Mouse (Mus musculus) hindbrain, embryonic 11.5 days (tissue): ENCODE data around the gene Dnal4. TPM values are rescaled to one million over a fixed set of nuclear protein-coding genes. Genes with fewer than 3 reads are reported as not detected.

ENCODE experiments used
- ATAC-seq: fragments of 200-750 bp; cut with Nextera tagmentation; 2 replicates; pipeline ENCODE4 v1.8.0; 2017; ENCODE audit warnings: mild to moderate bottlenecking, moderate TSS enrichment, moderate library complexity; ENCODE audit not compliant: low FRiP score
- DNase-seq: peaks from one replicate; pipeline ENCODE4 v3.0.0-alpha.2; 2015; ENCODE audit warnings: low spot score
- H3K27ac ChIP-seq: fragments of 300-500 bp; sonication (generic); 2 replicates; pipeline ENCODE4 v1.5.1; 2014; ENCODE audit warnings: mild to moderate bottlenecking, low read depth, low read length
- H3K27me3 ChIP-seq: fragments of 300-500 bp; sonication (generic); 2 replicates; pipeline ENCODE4 v1.6.1; 2014; ENCODE audit warnings: mild to moderate bottlenecking, low read length, moderate library complexity, mixed read lengths; ENCODE audit not compliant: control insufficient read depth, insufficient read depth
- H3K36me3 ChIP-seq: fragments of 300-500 bp; sonication (generic); 2 replicates; pipeline ENCODE4 v1.6.1; 2014; ENCODE audit warnings: mild to moderate bottlenecking, low read length, moderate library complexity, mixed read lengths; ENCODE audit not compliant: control insufficient read depth, insufficient read depth
- H3K4me1 ChIP-seq: fragments of 300-500 bp; sonication (generic); replicated peaks from 2 replicates; pipeline ENCODE4 v1.6.1; 2014; ENCODE audit warnings: low read length, mixed read lengths; ENCODE audit not compliant: control insufficient read depth, insufficient read depth
- H3K4me2 ChIP-seq: fragments of 300-500 bp; sonication (generic); replicated peaks from 2 replicates; pipeline ENCODE4 v1.6.1; 2014; ENCODE audit warnings: mild to moderate bottlenecking, low read depth, low read length
- H3K4me3 ChIP-seq: fragments of 300-500 bp; sonication (generic); 2 replicates; pipeline ENCODE4 v1.5.1; 2014; ENCODE audit warnings: low read depth, low read length
- H3K9ac ChIP-seq: fragments of 300-500 bp; sonication (generic); 2 replicates; pipeline ENCODE4 v1.6.1; 2014; ENCODE audit warnings: low read depth, low read length
- H3K9me3 ChIP-seq: fragments of 300-500 bp; sonication (generic); 2 replicates; pipeline ENCODE4 v1.6.1; 2016; ENCODE audit warnings: low read length; ENCODE audit not compliant: control insufficient read depth
- WGBS: fragments of 180-500 bp; shearing (Covaris S2); extraction: QIAGEN DNeasy Blood & Tissue Kit; methylation state at CpG from one replicate; pipeline ENCODE4 v1.1.7; 2014; 5-methylcytosine and 5-hydroxymethylcytosine counted together
- polyA plus RNA-seq: library from polyadenylated mRNA; unstranded; fragments of >200 nt; fragmentation: Nextera tagmentation; extraction: Ambion mirVana; gene quantifications from 2 replicates; pipeline ENCODE4 v1.2.1, GENCODE M21; 2014

Gene Dnal4
- polyA plus RNA-seq, 1 experiment from 2014 or later, result 61.8 TPM

DNA sequence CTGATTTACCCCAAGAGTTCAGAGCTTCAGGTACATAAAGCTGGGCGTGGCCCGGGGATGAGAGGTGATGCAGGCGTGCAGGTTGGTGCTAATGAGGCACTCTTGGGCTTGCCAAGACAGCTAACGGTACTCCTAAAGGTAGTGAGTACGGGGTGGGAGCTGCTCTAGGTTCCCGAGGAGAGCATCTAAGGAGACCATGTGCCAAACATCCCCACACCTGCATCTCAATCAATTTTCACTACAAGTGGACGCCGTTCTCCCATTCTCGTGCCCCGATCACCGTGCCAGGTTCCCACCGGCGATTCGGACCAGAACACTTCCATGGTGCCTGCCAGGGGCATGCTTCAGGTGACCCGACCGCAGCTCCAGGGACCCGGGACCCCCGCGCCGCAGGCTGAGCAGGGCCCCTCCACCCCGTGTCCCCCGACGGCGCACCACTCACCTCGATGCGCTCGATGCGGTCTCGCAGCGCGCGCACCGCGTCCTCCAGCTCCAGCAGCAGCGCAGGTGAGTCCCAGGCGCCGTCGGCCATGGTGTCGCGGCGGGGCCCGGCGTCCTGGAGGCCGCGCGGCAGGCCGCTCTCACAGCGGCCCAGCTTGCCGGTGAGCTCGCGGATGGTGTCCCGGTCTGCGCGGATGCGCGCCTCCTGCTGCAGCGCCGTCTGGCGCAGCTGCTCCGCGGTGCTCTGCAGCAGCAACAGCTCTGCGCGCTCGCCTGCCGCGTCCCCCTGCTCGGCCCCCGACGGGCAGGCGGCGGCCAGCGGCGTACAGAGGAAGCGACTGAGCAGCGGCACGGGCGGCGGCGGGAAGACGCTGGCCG, 26.1 kb upstream of the Dnal4 start:
- H3K4me2 ChIP-seq, result peak overlapping the region; percentile 91
- peak overlapping the region; percentile 62 for H3K27ac ChIP-seq
- no peaks in the 10 kb centered on the region for H3K9me3 ChIP-seq
- H3K9ac ChIP-seq, result peak overlapping the region; percentile 68; the same call in 1 of the 2 replicates
- WGBS, result 5% methylated on average over 73 of the region's 81 CpGs
- H3K27me3 ChIP-seq, result peaks cover 46% of the 10 kb centered on the region
- H3K36me3 ChIP-seq, result no peaks in the 10 kb centered on the region
- ATAC-seq (peak; percentile 76), DNase-seq (no peak)
- H3K4me3 ChIP-seq, result peak overlapping the region; percentile 54
- H3K4me1 ChIP-seq, result peaks cover 2% of the 10 kb centered on the region; the same call in 1 of the 2 replicates

DNA sequence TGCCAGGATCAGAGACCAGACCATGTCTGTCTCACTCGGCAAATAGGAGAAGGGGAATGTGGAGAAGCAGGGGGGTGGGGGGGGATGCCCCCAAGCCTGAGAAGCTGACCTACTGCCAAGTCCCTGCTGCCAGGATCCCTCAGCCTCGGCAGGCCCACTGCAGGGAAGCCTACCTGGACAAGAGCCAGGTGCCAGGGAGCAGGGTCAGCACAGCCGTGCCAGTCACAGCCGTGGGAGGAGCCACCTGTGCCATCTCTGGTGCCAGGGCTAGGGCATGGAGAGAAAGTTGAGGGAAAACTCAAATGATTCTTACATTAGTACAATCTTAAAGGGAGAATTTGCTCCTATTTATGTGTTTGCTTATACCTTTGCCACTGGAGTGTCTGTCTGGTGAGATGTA, 24.7 kb upstream of the Dnal4 start:
- Histone ChIP-seq H3K27ac (no peak overlapping the region), H3K9ac (no peak overlapping the region), H3K9me3 (no peaks in the 10 kb centered on the region), H3K27me3 (peaks cover 46% of the 10 kb centered on the region), H3K4me1 (peaks cover 2% of the 10 kb centered on the region; the same call in 1 of the 2 replicates), H3K4me2 (no peak overlapping the region), H3K36me3 (no peaks in the 10 kb centered on the region), H3K4me3 (no peak overlapping the region)
- WGBS, result 76% methylated on average over 4 of the region's 4 CpGs
- ATAC-seq, result no peak
- DNase-seq, result no peak

DNA sequence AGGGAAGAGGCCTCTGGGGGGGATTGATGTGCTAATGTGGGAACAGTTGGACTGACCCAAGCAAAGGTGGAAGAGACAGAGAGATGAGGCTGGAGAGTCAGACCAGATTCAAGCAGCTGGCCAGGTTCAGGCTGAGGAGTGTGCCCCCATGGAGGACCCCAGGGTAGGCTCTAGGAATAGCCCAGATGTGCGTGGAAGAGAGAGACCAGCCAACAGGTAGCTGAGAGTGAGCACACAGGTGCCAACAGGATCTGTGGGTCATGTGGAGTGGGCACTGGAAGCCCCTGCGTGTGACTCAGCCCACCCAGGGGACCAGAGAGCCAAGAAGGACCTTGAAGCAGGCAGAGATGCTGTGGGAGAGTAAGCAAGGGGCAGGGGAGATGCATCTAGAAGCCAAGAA, 24.0 kb upstream of the Dnal4 start:
- WGBS, result 80% methylated on average over 2 of the region's 2 CpGs
- no peak for ATAC-seq

DNA sequence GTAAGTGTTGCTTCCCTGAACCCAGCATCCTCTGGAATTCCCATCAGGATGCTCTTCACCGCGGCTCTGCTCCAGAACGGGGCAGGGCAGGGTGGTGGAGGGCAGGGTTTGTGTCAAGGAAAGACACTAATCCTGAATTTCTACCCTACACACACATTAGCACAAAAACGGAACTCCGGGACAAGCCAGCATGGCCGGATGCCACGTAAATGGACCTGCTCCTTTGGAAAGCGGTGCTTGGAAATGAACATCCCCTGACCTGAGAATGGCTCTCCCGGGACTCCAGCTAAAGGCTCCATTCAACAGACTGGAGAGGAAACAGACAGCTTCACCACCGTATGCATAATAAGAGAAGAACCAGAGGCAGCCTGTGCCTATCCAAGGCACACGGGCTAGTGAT, 23.1 kb upstream of the Dnal4 start:
- no peaks in the 10 kb centered on the region for H3K36me3 ChIP-seq
- no peak overlapping the region for H3K27ac ChIP-seq
- no peaks in the 10 kb centered on the region for H3K9me3 ChIP-seq
- ATAC-seq (no peak), DNase-seq (no peak)
- peaks cover 37% of the 10 kb centered on the region for H3K27me3 ChIP-seq
- 55% methylated on average over 11 of the region's 11 CpGs for WGBS
- H3K4me3 ChIP-seq, result no peak overlapping the region
- peaks cover 2% of the 10 kb centered on the region; the same call in 1 of the 2 replicates for H3K4me1 ChIP-seq
- no peak overlapping the region for H3K9ac ChIP-seq
- H3K4me2 ChIP-seq, result no peak overlapping the region

More for the DNA sequence above, 24.0 kb upstream of the Dnal4 start:
- no peak overlapping the region for H3K27ac ChIP-seq
- no peak overlapping the region for H3K9ac ChIP-seq
- peaks cover 2% of the 10 kb centered on the region; the same call in 1 of the 2 replicates for H3K4me1 ChIP-seq
- no peaks in the 10 kb centered on the region for H3K9me3 ChIP-seq
- DNase-seq, result no peak
- H3K4me3 ChIP-seq, result no peak overlapping the region
- no peak overlapping the region for H3K4me2 ChIP-seq
- H3K36me3 ChIP-seq, result no peaks in the 10 kb centered on the region
- H3K27me3 ChIP-seq, result peaks cover 45% of the 10 kb centered on the region

DNA sequence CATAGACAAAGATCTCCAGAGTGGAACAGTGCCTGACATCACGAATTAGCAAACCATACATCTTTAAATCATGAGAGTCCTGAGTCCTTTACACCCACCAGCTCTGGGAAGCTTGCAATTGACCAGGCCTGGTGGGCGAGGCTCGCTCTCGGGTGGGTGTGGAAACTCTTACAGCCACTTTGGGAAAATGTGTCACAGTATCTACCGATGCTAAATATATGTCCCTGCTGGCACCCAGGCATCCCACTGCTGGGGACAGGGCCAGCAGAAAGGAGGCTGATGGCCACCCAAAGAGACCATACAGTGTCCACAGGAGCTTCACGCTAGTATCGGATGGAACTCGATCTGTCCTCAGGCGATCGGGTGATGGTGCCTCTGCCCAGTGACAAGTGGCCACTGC, 20.9 kb upstream of the Dnal4 start:
- H3K36me3 ChIP-seq, result no peaks in the 10 kb centered on the region
- no peaks in the 10 kb centered on the region for H3K9me3 ChIP-seq
- H3K4me3 ChIP-seq, result no peak overlapping the region
- H3K27ac ChIP-seq, result no peak overlapping the region
- H3K4me1 ChIP-seq, result peaks cover 2% of the 10 kb centered on the region; the same call in 1 of the 2 replicates
- no peak for DNase-seq
- H3K9ac ChIP-seq, result no peak overlapping the region
- no peak for ATAC-seq
- H3K4me2 ChIP-seq, result no peak overlapping the region
- 90% methylated on average over 10 of the region's 10 CpGs for WGBS
- H3K27me3 ChIP-seq, result peaks cover 21% of the 10 kb centered on the region

DNA sequence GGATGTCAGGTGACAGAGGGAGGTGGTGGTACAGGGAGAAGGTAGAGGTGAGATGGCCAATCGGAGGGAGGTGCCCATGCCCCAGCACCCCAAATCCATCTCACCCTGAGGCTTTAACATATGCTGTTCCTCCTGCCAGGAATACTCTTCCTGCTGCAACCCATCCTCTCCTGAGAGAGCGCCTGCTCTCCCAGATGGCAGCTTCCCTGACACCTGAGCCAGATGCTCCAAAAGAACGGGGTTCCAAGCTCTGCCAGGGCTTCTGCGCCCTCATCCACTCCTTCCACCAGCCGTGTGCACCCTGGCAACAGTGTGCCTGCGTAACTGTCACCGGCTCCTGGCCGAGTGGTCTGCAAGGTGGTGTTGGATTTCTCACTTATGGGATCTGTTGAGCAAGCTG, 20.0 kb upstream of the Dnal4 start:
- no peak for ATAC-seq
- no peak overlapping the region for H3K4me3 ChIP-seq
- no peaks in the 10 kb centered on the region for H3K36me3 ChIP-seq
- H3K9me3 ChIP-seq, result no peaks in the 10 kb centered on the region
- no peak for DNase-seq
- 0 out of 2 replicates have a peak, but pooled peaks cover 2% of the 10 kb centered on the region for H3K4me1 ChIP-seq
- no peak overlapping the region for H3K27ac ChIP-seq
- H3K4me2 ChIP-seq, result no peak overlapping the region
- H3K9ac ChIP-seq, result no peak overlapping the region
- peaks cover 14% of the 10 kb centered on the region for H3K27me3 ChIP-seq
- 82% methylated on average over 8 of the region's 8 CpGs for WGBS

DNA sequence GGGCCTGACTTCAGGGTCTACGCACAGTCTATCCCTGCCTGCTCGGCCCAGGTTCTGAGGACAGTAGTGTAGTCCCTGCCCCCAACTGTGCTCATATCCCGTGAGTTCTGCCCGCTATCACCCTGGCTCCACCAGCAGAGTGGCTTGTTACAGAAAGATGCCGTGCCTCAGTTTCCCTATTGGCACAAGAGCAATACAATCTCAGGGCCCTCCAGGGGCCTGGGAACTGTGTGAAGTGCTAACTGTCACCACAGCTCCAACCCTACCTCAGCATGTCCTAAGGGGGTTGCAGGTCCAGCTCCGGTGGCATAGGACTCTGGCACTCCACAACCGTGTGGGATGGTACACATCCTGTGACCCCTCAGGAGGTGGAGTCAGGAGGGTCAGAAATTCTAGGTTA, 19.4 kb upstream of the Dnal4 start:
- H3K27me3 ChIP-seq, result peaks cover 8% of the 10 kb centered on the region; the same call in 1 of the 2 replicates
- ATAC-seq, result no peak

DNA sequence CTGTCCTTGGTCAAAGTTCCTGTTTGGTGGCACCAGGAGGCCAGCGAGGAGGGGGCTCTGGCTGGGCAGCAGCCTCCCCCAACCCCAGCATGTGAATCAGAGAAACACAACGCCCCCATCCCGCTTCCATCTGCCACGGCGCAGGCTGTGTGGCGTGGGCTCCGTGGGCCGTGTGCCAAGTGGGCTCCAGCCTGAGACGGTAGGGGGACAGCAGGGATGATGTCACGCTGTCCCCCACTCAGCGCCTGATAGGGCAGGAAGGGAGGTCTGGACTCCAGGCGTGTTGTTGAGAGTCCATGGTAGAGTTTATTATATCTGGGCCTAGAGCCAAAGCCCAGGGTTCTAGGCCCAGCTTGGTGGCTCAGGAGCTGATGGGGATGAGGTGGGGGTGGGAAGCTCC, 18.6 kb upstream of the Dnal4 start:
- 93% methylated on average over 12 of the region's 12 CpGs for WGBS
- ATAC-seq, result no peak
- DNase-seq, result no peak
- H3K4me2 ChIP-seq, result no peak overlapping the region
- H3K27ac ChIP-seq, result no peak overlapping the region
- H3K9ac ChIP-seq, result no peak overlapping the region
- no peak overlapping the region for H3K4me3 ChIP-seq
- no peaks in the 10 kb centered on the region for H3K9me3 ChIP-seq
- peaks cover 2% of the 10 kb centered on the region; the same call in 1 of the 2 replicates for H3K27me3 ChIP-seq
- peaks cover 6% of the 10 kb centered on the region for H3K4me1 ChIP-seq
- no peaks in the 10 kb centered on the region for H3K36me3 ChIP-seq

More for the DNA sequence above, 19.4 kb upstream of the Dnal4 start:
- Histone ChIP-seq H3K9me3 (no peaks in the 10 kb centered on the region), H3K4me3 (no peak overlapping the region), H3K27ac (no peak overlapping the region), H3K9ac (no peak overlapping the region), H3K36me3 (no peaks in the 10 kb centered on the region), H3K4me1 (peaks cover 6% of the 10 kb centered on the region), H3K4me2 (no peak overlapping the region)
- DNase-seq, result no peak
- 83% methylated on average over 7 of the region's 7 CpGs for WGBS

DNA sequence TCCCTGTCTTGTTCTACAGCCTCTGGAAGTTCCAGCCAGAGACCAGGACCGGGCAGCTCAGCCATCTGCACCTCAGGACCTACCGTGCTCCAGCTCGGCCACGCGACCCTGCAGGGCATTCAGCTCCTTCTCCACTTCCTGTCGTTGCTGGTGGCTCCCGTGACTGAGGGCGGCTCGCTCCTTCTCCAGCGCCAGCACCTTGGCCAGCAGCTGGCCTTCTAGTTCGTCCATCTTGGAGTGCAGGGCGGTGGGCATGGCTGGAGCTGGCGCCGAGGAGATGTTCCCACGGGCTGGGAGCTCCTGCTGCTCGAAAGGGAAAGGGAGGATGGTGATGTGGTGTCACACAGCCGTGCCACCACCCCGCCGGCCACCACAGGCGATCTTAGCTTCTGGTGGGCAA, 16.5 kb upstream of the Dnal4 start:
- H3K9ac ChIP-seq, result no peak overlapping the region
- peaks cover 2% of the 10 kb centered on the region; the same call in 1 of the 2 replicates for H3K27me3 ChIP-seq
- no peak overlapping the region for H3K4me3 ChIP-seq
- H3K27ac ChIP-seq, result no peak overlapping the region
- no peak overlapping the region for H3K4me2 ChIP-seq
- peaks cover 4% of the 10 kb centered on the region for H3K4me1 ChIP-seq
- ATAC-seq, result no peak
- no peaks in the 10 kb centered on the region for H3K9me3 ChIP-seq
- H3K36me3 ChIP-seq, result no peaks in the 10 kb centered on the region
- DNase-seq, result no peak
- 34% methylated on average over 20 of the region's 20 CpGs for WGBS
